Mouse (Mus musculus) forebrain, embryonic 11.5 days (tissue): ENCODE data around the gene Col27a1. TPM values are rescaled to one million over a fixed set of nuclear protein-coding genes. Genes with fewer than 3 reads are reported as not detected.

Source experiments
- ATAC-seq: fragments of 200-750 bp; cut with Nextera tagmentation; replicated peaks from 2 replicates; pipeline ENCODE4 v1.8.0; 2017; ENCODE audit warnings: moderate TSS enrichment; ENCODE audit not compliant: low FRiP score
- DNase-seq: peaks from one replicate; pipeline ENCODE4 v3.0.0-alpha.2; 2017; ENCODE audit warnings: low spot score
- H3K27ac ChIP-seq: fragments of 300-500 bp; sonication (generic); 2 replicates; pipeline ENCODE4 v1.5.1; 2014; ENCODE audit warnings: low read depth, low read length
- H3K27me3 ChIP-seq: fragments of 300-500 bp; sonication (generic); 2 replicates; pipeline ENCODE4 v1.6.1; 2014; ENCODE audit warnings: mild to moderate bottlenecking, low read length, mixed read lengths; ENCODE audit not compliant: control insufficient read depth, insufficient read depth
- H3K36me3 ChIP-seq: fragments of 300-500 bp; sonication (generic); 2 replicates; pipeline ENCODE4 v1.6.1; 2014; ENCODE audit warnings: mild to moderate bottlenecking, low read length, moderate library complexity, mixed read lengths; ENCODE audit not compliant: control insufficient read depth, insufficient read depth
- H3K4me1 ChIP-seq: fragments of 300-500 bp; sonication (generic); replicated peaks from 2 replicates; pipeline ENCODE4 v1.6.1; 2014; ENCODE audit warnings: low read length, mixed read lengths; ENCODE audit not compliant: control insufficient read depth, insufficient read depth
- H3K4me2 ChIP-seq: fragments of 300-500 bp; sonication (generic); 2 replicates; pipeline ENCODE4 v1.6.1; 2014; ENCODE audit warnings: low read depth, mild to moderate bottlenecking, low read length, moderate library complexity, mixed read lengths; ENCODE audit not compliant: severe bottlenecking
- H3K4me3 ChIP-seq: fragments of 300-500 bp; sonication (generic); 2 replicates; pipeline ENCODE4 v1.5.1; 2014; ENCODE audit warnings: low read depth, low read length
- H3K9ac ChIP-seq: fragments of 300-500 bp; sonication (generic); 2 replicates; pipeline ENCODE4 v1.6.1; 2014; ENCODE audit warnings: low read length
- H3K9me3 ChIP-seq: fragments of 300-500 bp; sonication (generic); 2 replicates; pipeline ENCODE4 v1.6.1; 2016; ENCODE audit warnings: low read length, mixed read lengths; ENCODE audit not compliant: control insufficient read depth
- WGBS: fragments of 180-500 bp; shearing (Covaris S2); extraction: QIAGEN DNeasy Blood & Tissue Kit; methylation state at CpG from one replicate; pipeline ENCODE4 v1.1.7; 2014; 5-methylcytosine and 5-hydroxymethylcytosine counted together
- polyA plus RNA-seq: library from polyadenylated mRNA; unstranded; fragments of >200 nt; fragmentation: Nextera tagmentation; extraction: Ambion mirVana; gene quantifications from 2 replicates; pipeline ENCODE4 v1.2.1, GENCODE M21; 2014

The Col27a1 gene
- polyA plus RNA-seq, 1 experiment from 2014 or later, result 3.6 TPM

- Histone ChIP-seq H3K9me3 (no peaks in the 10 kb centered on the region), H3K4me2 (no peak overlapping the region), H3K4me3 (no peak overlapping the region), H3K4me1 (no peaks in the 10 kb centered on the region), H3K27ac (no peak overlapping the region), H3K9ac (no peak overlapping the region), H3K27me3 (no peaks in the 10 kb centered on the region), H3K36me3 (no peaks in the 10 kb centered on the region)
- 87% methylated on average over 7 of the region's 7 CpGs for WGBS
- ATAC-seq (no peak), DNase-seq (no peak)
Measured at GRCm38 (mm10) chr4:63257346-63257745, 43.5 kb downstream of the Col27a1 start.

GRCm38 (mm10) chr4:63258096-63258495 is 44.3 kb downstream of the Col27a1 start:
- no peak overlapping the region for H3K4me2 ChIP-seq
- ATAC-seq, result no peak

GRCm38 (mm10) chr4:63259066-63259465 is 45.3 kb downstream of the Col27a1 start:
- Histone ChIP-seq H3K4me3 (no peak overlapping the region), H3K27me3 (no peaks in the 10 kb centered on the region), H3K9ac (no peak overlapping the region), H3K4me1 (no peaks in the 10 kb centered on the region), H3K36me3 (no peaks in the 10 kb centered on the region), H3K9me3 (no peaks in the 10 kb centered on the region), H3K27ac (no peak overlapping the region), H3K4me2 (no peak overlapping the region)
- DNase-seq, result no peak
- no peak for ATAC-seq
- WGBS, result 95% methylated on average over 6 of the region's 6 CpGs

More at GRCm38 (mm10) chr4:63258096-63258495, 44.3 kb downstream of the Col27a1 start:
- DNase-seq, result no peak
- Histone ChIP-seq H3K27ac (no peak overlapping the region), H3K9me3 (no peaks in the 10 kb centered on the region), H3K9ac (no peak overlapping the region), H3K4me3 (no peak overlapping the region), H3K4me1 (no peaks in the 10 kb centered on the region), H3K27me3 (no peaks in the 10 kb centered on the region), H3K36me3 (no peaks in the 10 kb centered on the region)
- WGBS, result 93% methylated on average over 14 of the region's 14 CpGs

GRCm38 (mm10) chr4:63260506-63260905 is 46.7 kb downstream of the Col27a1 start:
- Histone ChIP-seq H3K4me3 (no peak overlapping the region), H3K4me1 (no peaks in the 10 kb centered on the region), H3K9me3 (no peaks in the 10 kb centered on the region), H3K4me2 (no peak overlapping the region), H3K27ac (no peak overlapping the region), H3K9ac (no peak overlapping the region), H3K27me3 (no peaks in the 10 kb centered on the region), H3K36me3 (no peaks in the 10 kb centered on the region)
- no peak for DNase-seq
- ATAC-seq, result no peak
- 89% methylated on average over 10 of the region's 10 CpGs for WGBS

- Histone ChIP-seq H3K9me3 (no peaks in the 10 kb centered on the region), H3K4me2 (no peak overlapping the region), H3K27me3 (no peaks in the 10 kb centered on the region), H3K9ac (no peak overlapping the region), H3K36me3 (no peaks in the 10 kb centered on the region), H3K4me3 (no peak overlapping the region), H3K27ac (no peak overlapping the region), H3K4me1 (no peaks in the 10 kb centered on the region)
- DNase-seq, result peak; percentile 55
- 74% methylated on average over 1 of the region's 1 CpGs for WGBS
- no peak; the same call in 1 of the 2 replicates for ATAC-seq
Measured at GRCm38 (mm10) chr4:63262941-63263340, 49.1 kb downstream of the Col27a1 start.

- Histone ChIP-seq H3K4me2 (no peak overlapping the region), H3K27me3 (no peaks in the 10 kb centered on the region), H3K9ac (no peak overlapping the region), H3K36me3 (no peaks in the 10 kb centered on the region), H3K27ac (no peak overlapping the region), H3K4me3 (no peak overlapping the region), H3K9me3 (no peaks in the 10 kb centered on the region), H3K4me1 (no peaks in the 10 kb centered on the region)
- DNase-seq, result no peak
- WGBS, result 91% methylated on average over 6 of the region's 6 CpGs
- no peak for ATAC-seq
Measured at GRCm38 (mm10) chr4:63266276-63266675, 52.5 kb downstream of the Col27a1 start.

- Histone ChIP-seq H3K9me3 (no peaks in the 10 kb centered on the region), H3K27me3 (no peaks in the 10 kb centered on the region), H3K4me1 (no peaks in the 10 kb centered on the region), H3K4me2 (no peak overlapping the region), H3K27ac (no peak overlapping the region), H3K9ac (no peak overlapping the region), H3K36me3 (no peaks in the 10 kb centered on the region), H3K4me3 (no peak overlapping the region)
- DNase-seq (no peak), ATAC-seq (no peak)
- 94% methylated on average over 4 of the region's 4 CpGs for WGBS
Measured at GRCm38 (mm10) chr4:63267121-63267520, 53.3 kb downstream of the Col27a1 start.

GRCm38 (mm10) chr4:63267586-63267985 is 53.8 kb downstream of the Col27a1 start:
- Histone ChIP-seq H3K36me3 (no peaks in the 10 kb centered on the region), H3K27me3 (no peaks in the 10 kb centered on the region), H3K4me1 (no peaks in the 10 kb centered on the region), H3K4me2 (no peak overlapping the region), H3K4me3 (no peak overlapping the region), H3K27ac (no peak overlapping the region), H3K9ac (no peak overlapping the region), H3K9me3 (no peaks in the 10 kb centered on the region)
- DNase-seq, result no peak
- 89% methylated on average over 1 of the region's 1 CpGs for WGBS
- no peak for ATAC-seq

GRCm38 (mm10) chr4:63268777-63269176 is 55.0 kb downstream of the Col27a1 start:
- DNase-seq (no peak), ATAC-seq (no peak)
- Histone ChIP-seq H3K27me3 (no peaks in the 10 kb centered on the region), H3K4me2 (no peak overlapping the region), H3K9me3 (no peaks in the 10 kb centered on the region), H3K4me1 (no peaks in the 10 kb centered on the region), H3K4me3 (no peak overlapping the region), H3K27ac (no peak overlapping the region), H3K36me3 (no peaks in the 10 kb centered on the region), H3K9ac (no peak overlapping the region)
- 82% methylated on average over 4 of the region's 4 CpGs for WGBS
